Mouse (Mus musculus) heart, postnatal 4 days (tissue): ENCODE measurements around the gene Slc22a17. TPM values are rescaled to one million over a fixed set of nuclear protein-coding genes. Genes with fewer than 3 reads are reported as not detected.

Experiments
- DNase-seq: peaks from one replicate; pipeline ENCODE4 v3.0.0; 2021
- microRNA-seq, 2 experiments: library from miRNA; unstranded; fragments of <30 nt; microRNA quantifications; one replicate each; pipeline ENCODE4 v1.2.0; 2021 to 2022
- total RNA-seq, 2 experiments: library from RNA; stranded (reverse); gene quantifications; 2 replicates each; pipeline ENCODE4 v1.2.3; 2021

Gene Slc22a17
- total RNA-seq, 2 experiments from 2014 or later, result 24.8 to 25.2 TPM

GRCm38 (mm10) chr14:54856703-54857102, 56.2 kb downstream of the Slc22a17 start:
- DNase-seq, result no peak

Small RNA genes within 50 kb of the gene (microRNA-seq; reads per million reads assigned to microRNA genes)
- gene Mir208a, result 3,032 to 14,283 reads per million in 2 experiments

Other genes starting within 250 kb of the Slc22a17 start
- gene 1700123O20Rik, start 226.9 kb downstream of the Slc22a17 start, total RNA-seq, result 10 to 100 TPM; 19.3 to 20.9 TPM
- gene Acin1, start 226.2 kb downstream of the Slc22a17 start, total RNA-seq, result 100 to 1,000 TPM; 119 to 129 TPM
- under 1 TPM; 0.14 to 0.16 TPM for gene Gm29776, start 214.3 kb downstream of the Slc22a17 start, total RNA-seq
- not detected for gene Cebpe, start 201.0 kb downstream of the Slc22a17 start, total RNA-seq
- gene Slc7a8, start 131.2 kb downstream of the Slc22a17 start, total RNA-seq, result 1 to 10 TPM; 1.9 to 2.0 TPM
- gene Rnf212b, start 99.0 kb downstream of the Slc22a17 start, total RNA-seq, result not detected
- gene Homez, start 42.2 kb downstream of the Slc22a17 start, total RNA-seq, result 1 to 10 TPM; 7.7 to 8.9 TPM
- 1 to 10 TPM; 6.4 to 7.6 TPM for gene Ppp1r3e, start 35.6 kb downstream of the Slc22a17 start, total RNA-seq
- gene Bcl2l2, start 29.8 kb downstream of the Slc22a17 start, total RNA-seq, result 10 to 100 TPM; 37.5 to 39.2 TPM
- 1 to 10 TPM; 3.0 to 3.9 TPM for gene Gm20521, start 29.7 kb downstream of the Slc22a17 start, total RNA-seq
- 100 to 1,000 TPM; 141 to 142 TPM for gene Pabpn1, start 20.6 kb downstream of the Slc22a17 start, total RNA-seq
- 10 to 100 TPM; 10.5 to 10.9 TPM for gene Efs, start 13.0 kb upstream of the Slc22a17 start, total RNA-seq
- not detected for gene Il25, start 19.6 kb upstream of the Slc22a17 start, total RNA-seq
- gene Cmtm5, start 23.1 kb upstream of the Slc22a17 start, total RNA-seq, result under 1 TPM in 1 of 2 experiments, not detected in 1; 0.33 TPM
- over 10,000 TPM; 15,879 to 17,172 TPM for gene Myh6, start 53.8 kb upstream of the Slc22a17 start, total RNA-seq
- not detected for gene Gm17428, start 63.8 kb upstream of the Slc22a17 start, total RNA-seq
- 1,000 to 10,000 TPM; 1,764 to 1,922 TPM for gene Myh7, start 81.5 kb upstream of the Slc22a17 start, total RNA-seq
- 10 to 100 TPM; 35.7 to 39.7 TPM for gene Ngdn, start 102.3 kb upstream of the Slc22a17 start, total RNA-seq
- gene Zfhx2, start 179.2 kb upstream of the Slc22a17 start, total RNA-seq, result 1 to 10 TPM; 2.9 to 3.8 TPM
- 10 to 100 TPM; 12.2 to 13.2 TPM for gene Thtpa, start 181.7 kb upstream of the Slc22a17 start, total RNA-seq
- gene Ap1g2, start 193.5 kb upstream of the Slc22a17 start, total RNA-seq, result 1 to 10 TPM; 3.3 to 5.6 TPM
- gene Jph4, start 203.8 kb upstream of the Slc22a17 start, total RNA-seq, result under 1 TPM; 0.10 to 0.16 TPM